Mouse (Mus musculus) right cerebral cortex, postnatal 25 days (tissue): ENCODE measurements around the gene Slit3.

Experiments used
- DNase-seq: peaks from one replicate; pipeline ENCODE4 v3.0.0; 2022

Slit3 gene

DNA sequence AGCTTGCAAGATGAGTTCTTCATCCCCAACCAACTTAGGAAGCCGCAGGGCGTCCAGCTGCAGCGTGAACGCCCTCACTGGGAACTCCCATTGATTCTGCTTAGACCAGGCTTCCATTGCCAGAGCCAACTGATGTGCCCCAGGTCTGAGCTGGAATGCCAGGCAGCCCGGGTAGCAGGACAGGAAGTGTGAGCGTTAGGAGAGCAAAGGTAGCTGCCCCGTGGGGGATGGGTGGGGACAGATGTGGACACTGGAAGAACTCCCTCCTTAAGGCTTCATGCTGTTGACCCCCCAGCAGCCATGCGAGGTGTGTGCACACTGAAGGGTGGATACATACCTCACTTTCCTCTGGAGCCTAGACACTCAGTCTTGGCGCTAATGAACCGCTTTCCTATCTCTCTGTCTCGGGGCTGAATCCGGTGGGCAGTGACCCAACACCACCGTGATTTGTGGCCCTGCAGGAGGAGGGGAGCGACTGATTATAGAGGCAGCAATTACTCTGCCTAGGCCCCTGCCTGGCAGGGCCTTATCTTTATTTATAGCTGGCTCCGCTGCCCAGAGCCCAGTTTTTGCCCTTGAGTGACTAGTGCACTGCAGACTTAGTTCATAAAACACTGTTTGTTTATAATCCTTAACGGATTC is 157.2 kb downstream of the Slit3 start:
- DNase-seq = no peak

DNA sequence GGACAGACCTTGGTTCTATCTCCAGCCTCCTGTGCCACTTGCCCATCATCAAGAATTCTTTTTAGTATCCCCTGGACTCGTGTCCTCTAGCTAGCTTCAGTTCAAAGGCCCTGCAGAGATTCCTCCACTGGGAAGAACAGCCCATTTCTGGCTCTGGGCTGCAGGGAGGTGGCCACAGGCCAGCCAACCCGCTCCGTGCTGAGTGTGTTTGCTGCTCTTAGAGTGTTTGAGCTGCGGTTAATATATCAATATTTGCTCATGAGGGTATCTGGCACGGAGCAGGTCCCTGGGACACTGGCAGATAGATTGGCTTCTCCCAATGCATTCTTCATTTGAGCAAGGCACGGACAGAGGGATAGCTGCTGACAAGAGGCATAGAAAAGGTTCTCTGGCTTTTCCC is 159.8 kb downstream of the Slit3 start:
- no peak for DNase-seq

DNA sequence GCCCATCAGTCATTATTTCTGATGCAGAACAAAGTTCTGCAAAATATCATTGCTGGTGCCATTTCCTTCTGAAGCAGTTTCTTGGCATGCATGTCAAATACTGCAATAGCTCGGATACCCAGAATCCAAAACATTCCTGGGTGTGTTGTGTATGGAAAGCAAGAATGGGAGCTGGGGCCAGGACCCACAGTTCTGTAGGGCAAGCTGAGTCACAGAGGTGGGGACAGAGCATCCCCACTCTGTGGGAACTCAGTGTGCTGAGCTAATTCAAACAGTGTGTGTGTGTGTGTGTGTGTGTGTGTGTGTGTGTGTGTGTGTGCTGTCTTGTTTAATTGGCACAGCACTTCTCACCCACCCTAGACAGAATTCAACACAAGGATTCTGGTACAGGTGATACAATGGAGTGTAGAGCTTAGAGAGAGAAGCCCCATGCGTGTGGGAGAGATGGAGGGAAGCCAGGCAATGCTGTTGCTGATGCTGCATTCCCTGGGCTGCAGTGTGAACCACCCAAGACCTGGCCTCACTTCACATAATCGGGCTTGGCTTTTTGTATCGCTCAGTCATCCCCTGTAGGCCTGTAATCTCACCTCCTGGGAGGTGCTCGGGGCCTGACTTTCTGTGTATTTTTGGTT is 161.1 kb downstream of the Slit3 start:
- no peak for DNase-seq

DNA sequence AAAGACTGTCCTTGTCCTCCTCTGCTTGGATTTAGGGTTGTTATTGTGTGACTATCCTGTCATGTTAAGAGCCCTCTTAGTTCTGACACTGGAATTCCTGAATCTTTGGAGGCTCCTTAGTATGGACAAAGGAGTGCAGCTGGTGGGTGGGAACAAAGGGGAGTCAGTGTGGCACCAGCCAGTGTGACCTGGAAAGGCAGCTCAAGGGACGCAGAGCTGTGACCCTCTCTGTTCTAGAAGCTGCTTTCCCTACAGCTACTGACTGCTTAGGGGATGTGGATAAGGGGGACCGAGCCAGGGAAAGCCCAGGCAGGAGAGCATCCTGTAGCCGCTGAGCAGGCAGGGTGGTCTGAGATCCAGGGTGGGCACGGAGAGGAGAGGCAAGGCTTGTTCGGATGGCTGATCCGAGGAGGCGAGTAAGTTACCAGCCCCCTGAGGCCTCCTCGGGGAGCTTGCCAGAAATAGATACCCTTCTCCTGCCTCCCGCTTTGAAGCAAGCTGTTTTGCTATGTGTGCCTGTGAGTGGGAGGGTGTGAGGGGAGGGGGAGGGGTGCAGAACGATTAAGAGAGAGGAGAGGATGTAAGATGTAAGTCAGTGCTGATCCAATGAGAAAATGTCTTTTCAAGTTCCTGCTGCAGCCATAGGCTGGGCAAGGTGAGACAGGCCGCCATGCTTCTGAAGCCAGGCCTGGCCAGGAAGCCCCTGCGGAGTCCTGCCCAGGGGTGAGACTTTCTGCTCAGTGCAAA is 162.0 kb downstream of the Slit3 start:
- DNase-seq = peak; percentile 58

DNA sequence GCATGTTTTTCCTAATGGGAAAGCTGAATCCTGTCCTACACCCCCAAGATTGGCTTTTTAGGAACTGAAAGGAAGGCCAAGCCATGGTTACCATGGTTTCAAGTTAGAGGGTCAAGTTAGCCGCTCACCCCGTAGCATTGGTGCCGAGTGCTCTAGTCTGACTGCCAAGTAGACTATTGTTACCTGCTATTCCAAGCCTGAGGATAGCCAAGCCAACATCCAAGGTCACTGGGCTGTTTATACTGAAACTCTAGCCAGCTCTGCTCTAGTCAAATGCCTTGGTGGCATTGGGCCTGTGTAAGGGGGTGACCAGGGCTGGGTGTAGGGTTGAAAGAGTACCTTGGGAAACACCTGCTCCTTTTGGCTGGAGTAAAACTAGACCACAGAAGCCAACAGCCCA is 162.7 kb downstream of the Slit3 start:
- no peak for DNase-seq

DNA sequence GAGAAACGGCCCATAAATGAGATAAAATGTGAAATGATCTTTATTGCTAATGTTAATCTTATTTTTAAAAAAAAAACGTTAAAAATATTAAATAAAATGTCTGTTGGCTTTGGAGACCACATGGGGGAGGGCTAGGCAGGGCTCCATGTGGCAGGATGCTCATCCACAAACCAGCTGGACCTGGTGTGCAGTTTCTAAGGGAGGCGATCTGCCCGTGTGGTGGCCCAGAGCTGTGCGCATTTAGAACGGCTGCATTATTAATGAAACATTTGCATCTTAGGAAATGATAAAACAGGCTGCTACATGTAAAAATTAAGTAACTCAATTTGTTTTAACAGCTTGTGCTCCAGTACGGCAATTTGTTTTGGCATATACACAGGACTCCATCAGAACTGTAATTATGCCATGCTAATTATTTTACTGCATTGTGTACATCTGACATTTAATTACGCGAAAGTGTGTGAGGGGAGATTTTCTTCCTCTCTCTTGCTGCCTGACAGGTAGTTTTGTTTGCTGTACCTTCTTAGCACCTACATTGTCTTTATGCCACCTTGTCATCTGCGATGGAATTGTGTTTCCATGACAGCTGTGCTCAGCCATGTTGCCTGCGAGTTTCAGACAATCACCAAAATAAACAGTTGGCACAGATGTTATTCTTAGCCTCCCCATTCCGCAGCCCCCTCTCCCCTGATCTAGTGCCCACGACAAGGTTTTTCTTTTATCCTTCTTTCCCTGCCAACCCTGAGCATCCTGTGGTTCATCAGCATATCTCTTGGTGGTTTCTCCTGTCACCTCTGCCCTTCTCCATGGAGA is 165.8 kb downstream of the Slit3 start:
- no peak for DNase-seq

DNA sequence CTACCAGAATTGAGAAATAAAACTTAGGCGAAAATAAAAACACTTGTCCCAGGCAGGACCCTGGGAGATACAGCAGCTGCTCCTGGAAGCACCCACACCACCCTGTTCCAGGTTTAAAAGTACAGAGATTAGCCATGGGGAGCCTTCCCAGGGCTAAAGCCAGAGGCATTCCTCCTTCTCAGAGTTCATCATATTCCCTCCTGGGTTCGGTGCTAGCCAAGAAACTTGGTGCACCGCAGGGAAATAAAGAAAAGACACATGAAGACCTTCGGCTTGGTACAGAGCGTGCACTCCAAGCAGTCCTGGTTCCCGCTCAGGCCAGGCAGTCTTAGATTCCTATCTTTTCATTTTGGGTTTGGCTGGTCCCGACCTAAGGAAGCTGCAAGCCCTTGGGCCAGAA is 167.0 kb downstream of the Slit3 start:
- DNase-seq = no peak

DNA sequence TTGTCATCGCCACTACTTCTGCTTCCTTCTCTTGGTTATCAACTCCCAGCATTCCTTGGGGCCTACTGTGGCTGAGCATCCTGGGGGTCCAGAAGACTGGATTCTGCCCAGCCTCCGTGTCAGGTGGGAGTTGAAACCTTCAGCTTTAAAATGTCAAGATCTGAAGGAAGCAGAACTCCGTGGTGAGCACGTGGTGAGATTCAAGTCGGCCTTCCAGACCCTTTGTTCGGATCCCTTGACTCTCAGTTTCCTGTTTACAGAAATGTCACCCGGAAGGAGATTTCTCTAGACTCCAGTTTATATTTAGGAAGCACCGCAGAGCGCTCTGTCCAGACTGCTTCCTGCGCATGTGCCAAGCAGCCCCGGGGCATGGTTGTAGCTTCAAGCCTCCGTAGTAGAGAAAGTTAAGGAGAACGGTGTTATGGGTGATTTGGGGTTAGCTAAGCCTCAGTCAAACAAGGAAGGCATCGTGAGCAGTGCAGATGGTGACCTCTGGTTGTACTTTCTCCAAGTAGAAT is 167.8 kb downstream of the Slit3 start:
- no peak for DNase-seq

DNA sequence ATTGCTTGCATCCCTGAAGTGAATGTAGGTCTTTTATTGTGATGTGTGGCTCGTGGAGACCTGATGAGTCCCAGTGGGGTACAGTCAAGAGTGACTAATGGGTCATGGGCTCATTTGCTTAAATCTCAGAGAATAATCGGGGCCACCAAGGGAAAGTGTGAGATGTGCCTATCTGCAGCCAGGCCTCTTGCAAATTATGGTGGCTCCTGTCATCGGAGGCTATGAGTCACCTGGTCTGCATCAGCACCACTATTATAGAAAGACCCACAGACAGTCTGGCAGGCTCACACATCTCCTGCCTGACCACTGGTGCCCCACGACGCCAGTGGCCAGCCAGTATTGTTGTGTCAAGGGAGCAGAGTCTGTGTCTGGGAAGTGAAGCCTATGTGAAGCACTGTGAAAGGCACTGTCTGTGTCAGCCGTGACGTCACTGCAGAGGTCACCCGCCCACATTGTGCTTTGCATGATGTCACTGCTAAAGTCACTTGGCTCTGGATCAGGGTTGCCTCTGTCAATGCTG is 171.3 kb downstream of the Slit3 start:
- DNase-seq = no peak

DNA sequence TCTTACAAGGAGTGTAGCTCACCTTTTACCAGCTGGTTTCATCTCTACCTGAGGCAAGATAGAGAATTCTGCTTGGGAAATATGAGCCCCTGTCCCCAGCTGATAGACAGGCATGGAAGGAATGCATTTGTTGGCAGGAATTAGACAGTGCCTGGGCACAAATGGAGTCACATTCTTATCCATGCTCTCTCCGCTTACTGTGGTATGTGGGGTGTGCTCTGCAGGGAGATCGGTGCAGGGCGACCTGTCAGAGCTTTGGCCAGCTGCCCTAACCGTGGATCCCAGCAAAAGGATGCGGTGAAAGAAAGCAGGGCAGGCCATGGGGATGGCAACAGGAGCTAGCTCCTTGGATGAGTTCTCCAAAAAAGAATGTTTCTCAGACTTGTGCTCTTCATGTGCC is 172.2 kb downstream of the Slit3 start:
- DNase-seq = no peak

DNA sequence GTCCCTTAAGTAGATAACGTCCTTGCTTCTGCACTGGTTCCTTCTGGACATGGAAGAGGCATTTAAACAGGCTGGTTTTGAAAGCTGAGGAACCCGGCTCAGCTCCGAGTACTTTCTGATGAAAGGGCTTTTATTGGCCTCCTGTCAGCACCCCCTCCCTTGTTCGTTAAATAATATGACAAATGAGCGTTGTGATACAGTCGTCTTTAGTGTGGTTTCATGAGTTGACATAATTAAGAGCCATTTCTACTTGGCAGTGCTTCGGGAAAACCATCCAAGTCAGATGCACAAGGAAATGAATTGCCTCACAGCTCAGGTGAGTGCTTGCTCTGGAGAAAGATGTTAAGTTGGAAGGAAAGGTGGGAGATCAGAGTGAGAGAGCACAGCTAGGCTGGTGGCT is 173.6 kb downstream of the Slit3 start:
- DNase-seq = no peak

DNA sequence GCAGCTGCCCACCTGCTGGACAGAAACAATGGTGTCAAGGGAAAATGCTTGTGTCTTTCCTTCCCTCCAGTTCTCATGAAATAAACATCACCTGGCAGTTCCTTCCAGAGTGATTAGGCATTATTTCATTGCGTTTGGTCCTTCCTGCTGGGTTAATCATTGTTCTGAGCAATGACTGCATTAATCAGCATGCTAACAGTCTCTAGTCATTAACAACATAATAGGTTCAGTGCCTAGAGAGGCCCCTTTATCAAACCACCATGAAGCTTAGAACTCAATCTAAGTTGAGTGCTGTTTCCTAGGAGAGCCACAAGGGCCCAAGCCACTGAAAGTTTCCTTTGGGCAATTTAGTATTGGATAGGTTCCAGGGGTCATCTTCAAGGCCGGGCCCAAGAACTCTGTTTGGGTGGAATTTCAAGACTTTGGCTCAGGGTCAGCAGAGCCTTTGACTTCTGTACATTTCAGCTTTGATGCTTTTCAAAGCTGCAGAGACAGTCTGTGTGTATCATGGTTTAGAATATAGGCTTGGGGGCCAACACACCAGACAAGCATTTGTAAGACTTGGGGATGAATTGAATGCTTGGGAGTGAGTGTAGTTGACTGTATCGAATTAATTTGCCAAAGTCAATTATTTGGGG is 174.3 kb downstream of the Slit3 start:
- DNase-seq = no peak

DNA sequence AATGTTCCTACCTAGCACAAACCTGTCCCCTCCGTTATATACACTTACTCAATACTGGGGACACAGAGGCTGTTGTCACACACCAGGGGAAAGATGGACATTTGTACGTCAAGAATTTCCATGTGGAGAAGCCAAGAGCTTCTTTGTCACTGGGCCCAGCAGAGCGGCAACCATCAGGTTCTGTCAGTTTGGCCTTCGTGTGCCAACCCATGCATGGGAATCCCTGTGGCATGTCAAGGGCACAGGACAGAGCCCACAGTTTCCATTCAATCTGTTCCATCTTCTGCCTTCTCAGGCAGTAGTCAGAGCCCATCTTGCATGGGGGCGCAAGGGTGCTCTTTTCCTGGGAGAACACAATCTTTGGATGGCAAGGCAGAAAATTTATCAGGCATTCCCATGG is 175.8 kb downstream of the Slit3 start:
- DNase-seq = no peak

DNA sequence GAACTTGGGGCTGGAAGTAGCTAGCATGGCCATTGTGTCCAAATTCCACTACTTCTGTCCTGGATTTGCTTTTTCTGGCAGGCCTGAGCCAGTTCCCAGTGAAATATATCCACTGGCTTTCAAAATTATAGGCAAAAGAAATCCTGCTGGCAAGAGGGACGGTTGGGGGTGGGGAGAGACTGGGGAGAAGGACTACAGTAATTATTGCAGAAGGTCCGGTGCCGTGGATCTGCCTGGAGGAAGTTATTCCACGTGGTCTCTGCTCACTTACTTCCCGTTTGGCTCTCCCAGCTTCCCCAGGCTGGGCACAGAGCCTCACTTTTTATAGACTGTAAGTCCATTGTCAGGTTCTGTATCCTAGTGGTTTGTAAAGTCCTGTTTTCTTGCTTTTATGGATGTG is 176.3 kb downstream of the Slit3 start:
- DNase-seq = no peak

DNA sequence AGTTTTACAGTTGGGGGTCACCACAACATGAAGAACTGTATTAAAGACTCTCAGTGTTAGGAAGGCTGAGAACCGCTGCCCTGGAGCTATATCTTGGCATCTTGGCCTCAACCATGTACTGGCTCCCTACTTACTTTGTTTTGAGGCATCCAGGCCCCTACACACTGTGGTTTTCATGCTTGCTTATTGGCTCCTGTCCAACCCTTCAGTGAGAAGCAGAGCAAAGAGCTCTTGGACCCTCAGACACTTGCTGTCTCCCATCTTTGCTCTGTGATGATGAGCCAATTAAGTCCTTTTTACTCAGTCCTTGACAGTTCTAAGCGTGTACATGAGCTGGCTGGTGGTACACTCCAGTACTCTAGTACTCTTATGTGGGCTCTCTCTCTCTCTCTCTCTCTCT is 177.5 kb downstream of the Slit3 start:
- no peak for DNase-seq

DNA sequence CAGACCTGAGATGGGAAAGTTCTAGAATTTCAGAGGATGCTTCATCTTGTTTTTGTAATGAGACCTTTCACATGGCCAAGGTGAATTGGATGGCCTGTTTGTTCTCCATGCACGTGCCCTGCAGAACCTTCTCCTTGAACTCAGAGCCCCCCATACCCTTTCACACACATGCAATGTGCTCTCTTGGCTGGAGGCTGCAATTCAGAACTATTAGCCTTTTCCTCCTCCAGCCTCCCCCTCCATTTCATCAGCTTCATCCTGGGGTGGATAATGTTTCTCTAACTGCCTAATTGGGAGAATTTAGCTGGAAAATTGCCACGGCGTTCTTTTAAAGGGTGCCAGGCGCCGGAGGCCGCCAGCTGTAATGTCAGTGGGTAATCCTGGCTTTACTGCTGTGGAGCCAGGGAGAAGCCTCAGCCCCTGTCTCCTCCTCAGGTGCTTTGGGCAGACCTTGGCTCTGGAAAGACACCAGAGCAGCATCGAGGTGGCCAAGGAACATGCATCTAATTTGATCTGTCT is 178.9 kb downstream of the Slit3 start:
- DNase-seq = no peak

DNA sequence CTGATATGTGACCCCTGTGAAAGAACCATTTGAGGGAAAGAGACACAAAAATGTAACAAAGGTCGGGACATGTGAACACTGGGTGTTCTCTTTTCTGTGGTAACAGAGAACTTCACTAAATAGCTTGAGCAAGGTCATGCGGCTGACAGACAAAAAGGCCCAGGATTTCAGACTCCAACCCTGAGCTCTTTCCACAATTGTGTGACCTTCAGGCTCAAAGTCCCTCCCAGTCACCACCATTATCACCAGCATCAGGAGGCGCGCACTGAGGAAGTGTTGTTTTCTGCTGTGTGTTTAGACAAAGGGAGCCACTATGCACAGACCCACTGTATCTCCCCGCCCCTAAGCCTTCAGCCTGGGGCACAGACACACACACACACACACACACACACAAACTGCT is 181.2 kb downstream of the Slit3 start:
- no peak for DNase-seq

DNA sequence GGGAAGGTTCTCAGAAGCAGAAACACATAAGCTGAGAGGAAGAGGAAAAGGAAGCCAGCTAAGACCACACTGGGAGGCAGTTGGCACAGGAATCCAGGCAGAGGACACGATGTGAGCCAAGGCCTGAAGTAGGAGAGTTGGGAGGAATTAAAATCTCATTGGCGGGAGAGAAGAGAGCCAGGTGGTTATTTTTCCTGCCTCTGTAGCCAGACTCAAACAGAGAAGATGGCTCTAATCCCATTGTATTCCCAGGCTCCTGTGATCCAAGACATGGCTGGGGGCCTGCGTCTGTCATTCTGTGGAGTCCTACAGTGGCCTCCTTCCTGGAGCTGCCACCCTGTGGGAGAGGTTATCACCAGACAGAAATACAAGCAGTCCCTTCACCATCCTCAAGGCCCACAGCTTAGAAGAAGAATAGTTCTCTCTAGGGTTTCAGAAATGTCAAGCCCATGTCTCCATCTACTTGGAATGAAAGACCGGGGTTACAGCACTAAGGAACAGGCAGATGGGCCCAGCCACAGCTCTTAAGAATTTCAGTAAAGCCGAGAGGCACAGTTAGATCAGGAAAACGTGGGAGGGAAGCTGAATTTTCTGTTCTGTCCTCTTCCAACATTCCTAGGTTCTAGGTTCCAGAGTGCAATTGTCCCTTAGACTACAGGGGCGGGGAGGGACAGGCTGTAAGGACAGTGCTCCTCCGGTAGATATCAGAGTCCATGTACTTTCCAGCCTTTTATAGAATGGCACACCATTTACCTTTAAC is 183.4 kb downstream of the Slit3 start:
- DNase-seq = no peak

DNA sequence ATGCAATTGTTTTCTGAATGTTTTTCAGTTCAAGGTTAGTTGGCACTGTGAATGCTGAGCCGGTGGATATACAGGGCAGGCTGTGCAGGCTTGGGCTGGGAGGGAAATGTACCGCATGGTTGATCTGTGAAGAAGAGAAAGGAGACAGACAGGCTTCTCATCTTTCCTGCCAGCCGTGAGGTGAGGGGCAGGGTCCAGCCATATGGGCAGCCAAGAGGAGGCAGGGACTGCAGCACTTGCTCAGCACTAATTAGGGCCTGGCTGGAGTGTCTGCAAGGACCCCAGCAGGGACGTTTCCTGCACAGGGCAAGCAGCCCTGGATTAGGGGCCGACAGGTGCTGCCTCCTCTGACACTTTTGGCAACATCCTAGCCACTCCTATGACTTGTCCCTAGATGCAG is 184.1 kb downstream of the Slit3 start:
- no peak for DNase-seq

DNA sequence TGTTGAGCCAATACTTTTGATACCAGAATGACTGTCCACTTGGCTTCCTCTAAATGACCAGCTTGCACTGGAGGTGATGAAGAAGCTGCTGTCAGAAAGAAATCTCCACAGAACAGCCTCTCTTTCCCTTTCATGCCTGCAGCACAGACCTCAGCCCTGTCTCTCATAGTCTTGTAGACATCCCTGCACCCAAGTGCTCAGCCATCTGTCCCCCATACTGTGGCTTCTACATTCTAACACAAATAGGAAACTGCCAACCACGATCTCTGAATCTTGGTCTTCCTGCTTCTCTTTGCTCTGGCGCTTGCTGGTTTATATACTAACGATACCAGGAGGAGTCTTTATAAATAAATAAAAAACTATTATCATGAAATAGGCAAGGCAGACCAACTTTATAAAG is 184.9 kb downstream of the Slit3 start:
- no peak for DNase-seq

DNA sequence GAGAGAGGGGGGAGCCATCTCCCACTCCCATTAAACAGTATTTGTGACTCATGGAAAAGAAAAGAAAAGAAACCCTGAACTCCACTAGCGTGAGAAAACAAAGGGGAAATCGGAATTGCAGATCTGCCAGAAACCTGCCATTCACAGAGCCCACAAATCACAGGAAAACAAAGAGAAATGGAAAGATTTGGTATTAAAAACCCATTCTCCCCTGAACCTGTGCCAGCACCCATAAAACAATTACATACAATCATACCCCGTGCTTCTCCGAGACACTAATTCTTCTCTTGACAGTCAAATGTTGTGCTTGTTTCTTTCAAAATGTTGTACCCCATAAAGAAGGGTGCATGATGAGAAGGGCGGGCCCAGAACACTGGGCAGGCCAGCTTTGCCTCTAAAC is 185.9 kb downstream of the Slit3 start:
- no peak for DNase-seq

DNA sequence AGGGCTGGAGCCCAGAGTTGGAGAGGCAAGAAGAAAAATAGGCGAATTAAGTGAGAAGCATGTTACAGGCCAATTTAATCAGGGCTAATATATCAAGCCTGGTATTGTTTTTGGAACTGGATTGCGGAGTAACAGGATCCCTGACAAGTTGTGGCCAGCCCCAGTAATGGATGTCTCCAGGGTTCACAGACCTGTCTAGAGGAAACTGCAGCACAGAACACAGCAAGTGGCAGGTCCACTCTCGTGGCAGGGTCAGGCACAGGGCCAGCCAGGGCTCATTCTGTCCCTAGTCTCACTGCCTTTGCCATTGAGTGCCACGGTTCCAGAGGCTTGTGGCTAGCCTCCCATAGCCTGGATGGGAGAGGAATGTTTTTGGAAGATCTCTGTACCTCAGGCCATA is 187.0 kb downstream of the Slit3 start:
- no peak for DNase-seq
